Mouse (Mus musculus) midbrain, embryonic 16.5 days (tissue): ENCODE data around the gene Wnt11. TPM values are rescaled to one million over a fixed set of nuclear protein-coding genes. Genes with fewer than 3 reads are reported as not detected.

ENCODE experiments used
- ATAC-seq: fragments of 200-750 bp; cut with Nextera tagmentation; 2 replicates; pipeline ENCODE4 v1.8.0; 2017; ENCODE audit warnings: moderate TSS enrichment
- H3K27ac ChIP-seq: fragments of 300-500 bp; sonication (generic); 2 replicates; pipeline ENCODE4 v1.5.1; 2014; ENCODE audit warnings: mild to moderate bottlenecking, low read length, mixed read lengths
- H3K27me3 ChIP-seq: fragments of 300-500 bp; sonication (generic); 2 replicates; pipeline ENCODE4 v1.6.1; 2014; ENCODE audit warnings: low read depth, low read length, mixed read lengths; ENCODE audit not compliant: control insufficient read depth, insufficient read depth
- H3K36me3 ChIP-seq: fragments of 300-500 bp; sonication (generic); 2 replicates; pipeline ENCODE4 v1.6.1; 2014; ENCODE audit warnings: mild to moderate bottlenecking, low read length, moderate library complexity, mixed read lengths; ENCODE audit not compliant: control insufficient read depth, insufficient read depth
- H3K4me1 ChIP-seq: fragments of 300-500 bp; sonication (generic); 2 replicates; pipeline ENCODE4 v1.6.1; 2014; ENCODE audit warnings: mild to moderate bottlenecking, low read length, mixed read lengths; ENCODE audit not compliant: control insufficient read depth, insufficient read depth
- H3K4me2 ChIP-seq: fragments of 300-500 bp; sonication (generic); 2 replicates; pipeline ENCODE4 v1.6.1; 2014; ENCODE audit warnings: mild to moderate bottlenecking, low read length, mixed read lengths
- H3K4me3 ChIP-seq: fragments of 300-500 bp; sonication (generic); 2 replicates; pipeline ENCODE4 v1.5.1; 2014; ENCODE audit warnings: low read depth, mild to moderate bottlenecking, low read length, moderate library complexity, mixed read lengths
- H3K9ac ChIP-seq: fragments of 300-500 bp; sonication (generic); 2 replicates; pipeline ENCODE4 v1.6.1; 2014; ENCODE audit warnings: low read depth, low read length, mixed read lengths
- H3K9me3 ChIP-seq: fragments of 300-500 bp; sonication (generic); replicated peaks from 2 replicates; pipeline ENCODE4 v1.6.1; 2014; ENCODE audit warnings: mild to moderate bottlenecking, low read length, mixed read lengths; ENCODE audit not compliant: control insufficient read depth, poor library complexity, severe bottlenecking
- WGBS: fragments of 180-500 bp; shearing (Covaris S2); extraction: QIAGEN DNeasy Blood & Tissue Kit; methylation state at CpG from one replicate; pipeline ENCODE4 v1.1.7; 2014; 5-methylcytosine and 5-hydroxymethylcytosine counted together
- polyA plus RNA-seq: library from polyadenylated mRNA; unstranded; fragments of >200 nt; fragmentation: Nextera tagmentation; extraction: Ambion mirVana; gene quantifications from 2 replicates; pipeline ENCODE4 v1.2.1, GENCODE M21; 2015

Gene Wnt11
- polyA plus RNA-seq, 1 experiment from 2014 or later = 1.2 TPM

GRCm38 (mm10) chr7:98879176-98879575 lies 44.3 kb downstream of the Wnt11 start:
- Histone ChIP-seq H3K9me3 (no peaks in the 10 kb centered on the region), H3K27me3 (no peaks in the 10 kb centered on the region), H3K9ac (no peak overlapping the region), H3K4me3 (no peak overlapping the region), H3K27ac (no peak overlapping the region), H3K36me3 (no peaks in the 10 kb centered on the region), H3K4me2 (no peak overlapping the region), H3K4me1 (peaks cover 13% of the 10 kb centered on the region)
- ATAC-seq = no peak
- 89% methylated on average over 2 of the region's 2 CpGs for WGBS

- no peaks in the 10 kb centered on the region for H3K27me3 ChIP-seq
- no peak overlapping the region for H3K4me3 ChIP-seq
- no peak overlapping the region for H3K9ac ChIP-seq
- no peak for ATAC-seq
- 67% methylated on average over 4 of the region's 4 CpGs for WGBS
- H3K4me1 ChIP-seq = peaks cover 4% of the 10 kb centered on the region
- H3K4me2 ChIP-seq = no peak overlapping the region
- no peak overlapping the region for H3K27ac ChIP-seq
- H3K9me3 ChIP-seq = no peaks in the 10 kb centered on the region
- no peaks in the 10 kb centered on the region for H3K36me3 ChIP-seq
Observed at GRCm38 (mm10) chr7:98881887-98882286, 47.0 kb downstream of the Wnt11 start.

GRCm38 (mm10) chr7:98887811-98888261 lies 52.9 kb downstream of the Wnt11 start:
- Histone ChIP-seq H3K4me1 (peaks cover 23% of the 10 kb centered on the region), H3K4me2 (no peak overlapping the region; the same call in 1 of the 2 replicates), H3K9ac (no peak overlapping the region), H3K27ac (peak overlapping the region; percentile 74), H3K36me3 (no peaks in the 10 kb centered on the region), H3K4me3 (no peak overlapping the region), H3K27me3 (no peaks in the 10 kb centered on the region), H3K9me3 (no peaks in the 10 kb centered on the region)
- 29% methylated on average over 22 of the region's 22 CpGs for WGBS
- ATAC-seq = peak; percentile 52; the same call in 1 of the 2 replicates

- Histone ChIP-seq H3K9me3 (no peaks in the 10 kb centered on the region), H3K9ac (no peak overlapping the region), H3K27ac (peak overlapping the region; percentile 74), H3K4me2 (0 out of 2 replicates have a peak overlapping the region, but pooled peaks have one; percentile 7), H3K4me3 (no peak overlapping the region), H3K27me3 (no peaks in the 10 kb centered on the region), H3K36me3 (no peaks in the 10 kb centered on the region), H3K4me1 (peaks cover 23% of the 10 kb centered on the region)
- 22% methylated on average over 5 of the region's 5 CpGs for WGBS
- peak; percentile 80 for ATAC-seq
Observed at GRCm38 (mm10) chr7:98888810-98889209, 53.9 kb downstream of the Wnt11 start.

GRCm38 (mm10) chr7:98889211-98889610 lies 54.3 kb downstream of the Wnt11 start:
- Histone ChIP-seq H3K9me3 (no peaks in the 10 kb centered on the region), H3K27ac (peak overlapping the region; percentile 74), H3K4me1 (peaks cover 23% of the 10 kb centered on the region), H3K4me3 (no peak overlapping the region), H3K36me3 (no peaks in the 10 kb centered on the region), H3K27me3 (no peaks in the 10 kb centered on the region), H3K4me2 (0 out of 2 replicates have a peak overlapping the region, but pooled peaks have one; percentile 7), H3K9ac (no peak overlapping the region)
- WGBS = 21% methylated on average over 7 of the region's 7 CpGs
- peak; percentile 43 for ATAC-seq

- Histone ChIP-seq H3K4me2 (no peak overlapping the region), H3K9ac (no peak overlapping the region), H3K9me3 (no peaks in the 10 kb centered on the region), H3K4me3 (no peak overlapping the region), H3K4me1 (peaks cover 22% of the 10 kb centered on the region), H3K36me3 (no peaks in the 10 kb centered on the region), H3K27ac (no peak overlapping the region), H3K27me3 (no peaks in the 10 kb centered on the region)
- ATAC-seq = no peak
- 86% methylated on average over 5 of the region's 5 CpGs for WGBS
Observed at GRCm38 (mm10) chr7:98893144-98893543, 58.2 kb downstream of the Wnt11 start.

GRCm38 (mm10) chr7:98894305-98894704 lies 59.4 kb downstream of the Wnt11 start:
- 91% methylated on average over 5 of the region's 5 CpGs for WGBS
- Histone ChIP-seq H3K36me3 (no peaks in the 10 kb centered on the region), H3K4me3 (no peak overlapping the region), H3K9me3 (no peaks in the 10 kb centered on the region), H3K27me3 (no peaks in the 10 kb centered on the region), H3K9ac (no peak overlapping the region), H3K4me1 (peaks cover 10% of the 10 kb centered on the region), H3K4me2 (no peak overlapping the region), H3K27ac (no peak overlapping the region)
- no peak for ATAC-seq

GRCm38 (mm10) chr7:98894768-98895167 lies 59.9 kb downstream of the Wnt11 start:
- no peak overlapping the region for H3K9ac ChIP-seq
- ATAC-seq = no peak
- H3K4me3 ChIP-seq = no peak overlapping the region
- H3K27ac ChIP-seq = no peak overlapping the region
- H3K36me3 ChIP-seq = no peaks in the 10 kb centered on the region
- no peaks in the 10 kb centered on the region for H3K27me3 ChIP-seq
- no peak overlapping the region for H3K4me2 ChIP-seq
- H3K9me3 ChIP-seq = no peaks in the 10 kb centered on the region
- WGBS = 39% methylated on average over 5 of the region's 5 CpGs
- H3K4me1 ChIP-seq = peaks cover 6% of the 10 kb centered on the region

GRCm38 (mm10) chr7:98895501-98896095 lies 60.7 kb downstream of the Wnt11 start:
- ATAC-seq = no peak
- no peak overlapping the region for H3K9ac ChIP-seq
- WGBS = 49% methylated on average over 10 of the region's 10 CpGs

More at GRCm38 (mm10) chr7:98895501-98896095, 60.7 kb downstream of the Wnt11 start:
- Histone ChIP-seq H3K27me3 (no peaks in the 10 kb centered on the region), H3K27ac (no peak overlapping the region), H3K36me3 (no peaks in the 10 kb centered on the region), H3K9me3 (no peaks in the 10 kb centered on the region), H3K4me2 (no peak overlapping the region), H3K4me1 (0 out of 2 replicates have a peak, but pooled peaks cover 5% of the 10 kb centered on the region), H3K4me3 (no peak overlapping the region)
